Mouse (Mus musculus) splenic B cell, adult 2 months (primary cell): ENCODE measurements around the gene Slc35f1.

Source experiments
- DNase-seq: peaks from one replicate; pipeline ENCODE4 v3.0.0-alpha.2; 2011; ENCODE audit warnings: low read depth, low spot score
- H3K27me3 ChIP-seq: 2 replicates; pipeline ENCODE4 v1.6.1; 2012; ENCODE audit warnings: mild to moderate bottlenecking, low read length, moderate library complexity, mixed read lengths; ENCODE audit not compliant: control insufficient read depth, poor library complexity, insufficient read depth, severe bottlenecking
- H3K36me3 ChIP-seq: 2 replicates; pipeline ENCODE4 v1.6.1; 2012; ENCODE audit warnings: mild to moderate bottlenecking, low read length, moderate library complexity, mixed read lengths; ENCODE audit not compliant: control insufficient read depth, poor library complexity, insufficient read depth, severe bottlenecking

Slc35f1 gene

GRCm38 (mm10) chr10:53150916-53151315, 460.6 kb downstream of the Slc35f1 start:
- Histone ChIP-seq H3K27me3 (no peaks in the 10 kb centered on the region), H3K36me3 (no peaks in the 10 kb centered on the region)
- no peak for DNase-seq

- H3K36me3 ChIP-seq = no peaks in the 10 kb centered on the region
- DNase-seq = no peak
- H3K27me3 ChIP-seq = no peaks in the 10 kb centered on the region
Measured at GRCm38 (mm10) chr10:53156374-53156773, 466.0 kb downstream of the Slc35f1 start.

DNA sequence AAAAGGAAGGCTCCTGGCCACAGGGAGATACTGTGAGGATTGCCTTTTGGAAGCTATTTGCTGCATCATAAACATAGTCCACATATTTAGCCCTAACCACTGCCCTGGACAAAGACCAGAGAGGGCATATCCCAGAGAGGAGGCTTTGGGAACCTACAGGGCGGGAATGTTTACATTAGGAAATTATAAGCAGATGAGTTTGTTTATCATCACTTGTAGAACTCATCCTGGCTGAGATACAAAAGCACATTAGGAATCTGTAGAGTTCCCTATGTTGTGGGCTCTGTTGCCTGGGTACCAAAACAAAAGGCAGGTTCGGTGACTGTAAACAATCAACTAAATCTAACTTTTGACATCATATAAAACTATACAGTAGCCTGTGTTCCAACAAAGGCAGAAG, 467.4 kb downstream of the Slc35f1 start:
- DNase-seq = no peak
- Histone ChIP-seq H3K36me3 (no peaks in the 10 kb centered on the region), H3K27me3 (no peaks in the 10 kb centered on the region)
